Mouse (Mus musculus) limb, embryonic 12.5 days (tissue): Measurements from ENCODE around the gene Tbc1d1. TPM values are rescaled to one million over a fixed set of nuclear protein-coding genes. Genes with fewer than 3 reads are reported as not detected.
A peak's percentile ranks its signal among the peaks of the same experiment; 100 is the strongest.

Experiments
- ATAC-seq: fragments of 200-750 bp; cut with Nextera tagmentation; 2 replicates; pipeline ENCODE4 v1.8.0; 2017; ENCODE audit warnings: low read depth, moderate TSS enrichment; ENCODE audit not compliant: insufficient number of reproducible peaks, insufficient read depth, low FRiP score, low TSS enrichment
- H3K27ac ChIP-seq: fragments of 300-500 bp; sonication (generic); 2 replicates; pipeline ENCODE4 v1.5.1; 2016; ENCODE audit warnings: mild to moderate bottlenecking, moderate library complexity
- H3K27me3 ChIP-seq: fragments of 300-500 bp; sonication (generic); 2 replicates; pipeline ENCODE4 v1.6.1; 2016; ENCODE audit warnings: mild to moderate bottlenecking, moderate library complexity
- H3K36me3 ChIP-seq: fragments of 300-500 bp; sonication (generic); 2 replicates; pipeline ENCODE4 v1.6.1; 2016; ENCODE audit warnings: mild to moderate bottlenecking, moderate library complexity
- H3K4me1 ChIP-seq: fragments of 300-500 bp; sonication (generic); replicated peaks from 2 replicates; pipeline ENCODE4 v1.6.1; 2016
- H3K4me2 ChIP-seq: fragments of 300-500 bp; sonication (generic); 2 replicates; pipeline ENCODE4 v1.6.1; 2016; ENCODE audit warnings: mild to moderate bottlenecking, moderate library complexity
- H3K4me3 ChIP-seq: fragments of 300-500 bp; sonication (generic); replicated peaks from 2 replicates; pipeline ENCODE4 v1.5.1; 2016; ENCODE audit warnings: mild to moderate bottlenecking
- H3K9ac ChIP-seq: fragments of 300-500 bp; sonication (generic); replicated peaks from 2 replicates; pipeline ENCODE4 v1.6.1; 2016; ENCODE audit warnings: mild to moderate bottlenecking, moderate library complexity
- H3K9me3 ChIP-seq: fragments of 300-500 bp; sonication (generic); 2 replicates; pipeline ENCODE4 v1.6.1; 2016; ENCODE audit warnings: mild to moderate bottlenecking, moderate library complexity
- WGBS: fragments of 180-500 bp; shearing (Covaris S2); methylation state at CpG from one replicate; pipeline ENCODE4 v1.1.7; 2016; 5-methylcytosine and 5-hydroxymethylcytosine counted together
- polyA plus RNA-seq: library from polyadenylated mRNA; unstranded; fragments of >200 nt; fragmentation: Nextera tagmentation; extraction: Ambion mirVana; gene quantifications from 2 replicates; pipeline ENCODE4 v1.2.1, GENCODE M21; 2016

The Tbc1d1 gene
- polyA plus RNA-seq, 1 experiment from 2014 or later, result 32.8 TPM

GRCm38 (mm10) chr5:64228252-64228651, 72.1 kb downstream of the Tbc1d1 start:
- no peaks in the 10 kb centered on the region for H3K27me3 ChIP-seq
- 83% methylated on average over 3 of the region's 3 CpGs for WGBS
- H3K9me3 ChIP-seq, result no peaks in the 10 kb centered on the region
- no peak overlapping the region for H3K4me2 ChIP-seq
- H3K27ac ChIP-seq, result no peak overlapping the region
- no peaks in the 10 kb centered on the region for H3K36me3 ChIP-seq
- no peak for ATAC-seq
- H3K4me3 ChIP-seq, result no peak overlapping the region
- no peak overlapping the region for H3K9ac ChIP-seq
- peaks cover 18% of the 10 kb centered on the region for H3K4me1 ChIP-seq

DNA sequence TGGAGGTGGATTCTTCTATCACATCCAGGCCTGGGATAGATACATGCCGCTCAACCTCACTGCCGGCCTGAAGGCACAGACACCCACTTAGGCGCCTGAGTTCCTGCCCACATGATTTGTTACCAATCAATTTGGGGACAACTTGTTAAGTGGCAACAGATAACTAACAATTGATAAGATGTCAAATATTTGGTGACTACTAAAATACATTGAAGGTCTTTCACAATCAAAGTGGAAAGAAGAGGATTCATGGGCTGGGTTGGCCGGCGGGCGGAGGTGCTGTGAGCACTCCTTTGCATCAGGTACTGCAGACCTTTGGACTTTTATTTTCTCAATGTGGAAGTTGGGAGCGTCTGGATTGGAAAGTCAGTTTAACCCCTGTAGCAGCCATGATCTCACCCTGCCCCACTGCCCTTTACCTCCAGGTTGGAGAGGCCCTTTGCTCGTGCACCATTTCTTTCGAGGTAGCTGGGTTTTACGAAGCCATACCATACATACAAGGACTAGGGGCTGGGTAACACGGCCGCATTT, 73.3 kb downstream of the Tbc1d1 start:
- ATAC-seq, result no peak
- Histone ChIP-seq H3K36me3 (no peaks in the 10 kb centered on the region), H3K27me3 (no peaks in the 10 kb centered on the region; the same call in 1 of the 2 replicates), H3K9ac (peak overlapping the region; percentile 74), H3K9me3 (no peaks in the 10 kb centered on the region), H3K27ac (peak overlapping the region; percentile 53; the same call in 1 of the 2 replicates), H3K4me1 (peaks cover 24% of the 10 kb centered on the region), H3K4me3 (peak overlapping the region; percentile 70), H3K4me2 (peak overlapping the region; percentile 69)
- 44% methylated on average over 12 of the region's 12 CpGs for WGBS

GRCm38 (mm10) chr5:64230061-64230466, 74.0 kb downstream of the Tbc1d1 start:
- peak; percentile 95 for ATAC-seq
- under 1% methylated on average over 42 of the region's 48 CpGs for WGBS
- Histone ChIP-seq H3K9ac (peak overlapping the region; percentile 74), H3K27me3 (no peaks in the 10 kb centered on the region; the same call in 1 of the 2 replicates), H3K4me3 (peak overlapping the region; percentile 70), H3K4me1 (peaks cover 28% of the 10 kb centered on the region), H3K36me3 (no peaks in the 10 kb centered on the region), H3K27ac (peak overlapping the region; percentile 87), H3K9me3 (no peaks in the 10 kb centered on the region), H3K4me2 (peak overlapping the region; percentile 69)

DNA sequence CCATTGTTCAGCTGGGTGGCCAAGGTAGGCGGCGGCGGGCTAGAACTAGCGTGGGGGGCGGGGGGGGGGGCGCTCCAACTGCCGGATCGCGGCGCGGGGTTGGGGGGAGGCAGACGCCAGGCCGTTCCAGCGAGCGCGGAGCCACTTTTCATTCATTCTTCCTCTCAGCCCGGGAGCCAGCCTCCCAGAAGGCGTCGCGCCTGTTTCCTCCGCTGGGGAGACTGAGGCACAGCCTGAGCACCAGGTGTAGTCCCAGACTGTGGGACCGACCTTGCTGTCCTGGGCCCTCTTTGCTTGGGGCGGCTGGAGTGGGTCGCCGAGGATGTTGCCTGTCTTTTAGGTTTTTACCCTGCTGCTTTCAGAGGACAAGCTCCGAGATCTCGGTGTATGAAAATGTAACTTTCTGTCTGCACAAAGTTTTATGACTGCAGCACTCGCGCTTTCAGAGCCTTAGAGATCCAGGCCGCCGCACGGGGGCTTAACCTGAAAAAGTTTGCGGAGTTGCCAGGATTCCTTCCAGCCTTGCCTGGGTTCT, 74.5 kb downstream of the Tbc1d1 start:
- Histone ChIP-seq H3K36me3 (no peaks in the 10 kb centered on the region), H3K27ac (peak overlapping the region; percentile 87), H3K4me3 (peak overlapping the region; percentile 70), H3K4me1 (peaks cover 28% of the 10 kb centered on the region), H3K9ac (peak overlapping the region; percentile 74), H3K9me3 (no peaks in the 10 kb centered on the region), H3K27me3 (no peaks in the 10 kb centered on the region; the same call in 1 of the 2 replicates), H3K4me2 (peak overlapping the region; percentile 69)
- peak; percentile 59 for ATAC-seq
- under 1% methylated on average over 27 of the region's 33 CpGs for WGBS

DNA sequence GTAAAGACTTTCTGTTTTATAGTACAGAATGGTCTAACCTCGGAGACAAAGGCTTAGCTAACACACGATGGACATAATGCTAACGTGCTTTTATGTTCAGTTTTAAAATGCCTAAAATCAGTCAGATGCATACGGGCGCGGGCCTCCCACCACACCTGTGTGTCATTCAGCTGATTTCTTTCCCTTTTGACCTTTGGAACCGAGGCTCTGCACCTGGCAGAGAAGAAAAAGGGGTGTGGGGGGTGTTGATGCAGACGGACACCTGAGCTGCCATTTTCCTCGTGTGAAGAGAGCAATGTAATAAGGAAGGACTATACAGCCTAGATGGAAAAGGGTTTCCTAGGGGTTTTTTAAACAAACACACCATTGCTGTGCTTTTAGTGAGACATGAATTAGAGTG, 76.8 kb downstream of the Tbc1d1 start:
- H3K9me3 ChIP-seq, result no peaks in the 10 kb centered on the region
- H3K4me1 ChIP-seq, result peaks cover 28% of the 10 kb centered on the region
- ATAC-seq, result no peak
- no peaks in the 10 kb centered on the region for H3K36me3 ChIP-seq
- 64% methylated on average over 9 of the region's 9 CpGs for WGBS
- no peak overlapping the region for H3K9ac ChIP-seq
- H3K27me3 ChIP-seq, result no peaks in the 10 kb centered on the region; the same call in 1 of the 2 replicates
- no peak overlapping the region for H3K27ac ChIP-seq
- H3K4me3 ChIP-seq, result no peak overlapping the region
- no peak overlapping the region for H3K4me2 ChIP-seq

DNA sequence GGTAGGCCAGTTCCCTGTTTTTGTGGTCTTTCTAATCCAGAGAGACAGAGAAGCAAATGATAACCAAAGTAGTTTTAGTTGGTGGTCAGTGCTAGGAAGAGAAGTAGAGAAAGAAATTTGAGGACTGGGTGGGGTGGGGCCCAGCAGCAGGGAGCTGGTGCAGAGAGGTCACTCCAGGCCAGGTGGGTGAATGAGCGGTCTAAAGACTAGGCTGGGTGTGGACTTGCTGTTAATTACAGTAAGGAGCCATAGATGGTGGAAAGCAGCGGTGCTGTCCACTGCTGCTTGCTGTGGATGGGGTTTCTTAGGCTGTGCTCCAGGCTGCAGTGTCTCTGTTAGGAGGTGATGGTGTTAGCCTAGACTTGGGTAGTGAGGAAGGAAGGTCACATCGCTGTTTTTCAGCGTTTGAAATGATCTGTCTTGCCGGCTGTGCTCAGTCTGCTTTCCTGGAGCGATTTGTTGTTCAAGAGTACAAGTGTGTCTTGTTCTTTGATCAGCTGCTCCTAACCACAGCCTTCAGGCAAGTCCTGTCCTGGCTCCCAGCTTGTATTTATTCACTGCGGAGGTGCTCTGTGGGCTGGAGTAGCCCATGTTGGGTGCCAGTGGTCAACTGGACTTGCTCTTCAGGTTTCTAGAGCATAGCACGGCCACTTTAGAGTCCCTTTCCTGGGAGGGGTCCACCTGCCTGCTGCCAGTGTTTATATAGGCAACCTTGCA, 78.3 kb downstream of the Tbc1d1 start:
- WGBS, result 74% methylated on average over 8 of the region's 8 CpGs
- Histone ChIP-seq H3K9me3 (no peaks in the 10 kb centered on the region), H3K27me3 (no peaks in the 10 kb centered on the region; the same call in 1 of the 2 replicates), H3K36me3 (no peaks in the 10 kb centered on the region), H3K4me1 (peaks cover 28% of the 10 kb centered on the region), H3K4me3 (no peak overlapping the region), H3K9ac (no peak overlapping the region), H3K4me2 (no peak overlapping the region), H3K27ac (0 out of 2 replicates have a peak overlapping the region, but pooled peaks have one; percentile 7)
- no peak for ATAC-seq

DNA sequence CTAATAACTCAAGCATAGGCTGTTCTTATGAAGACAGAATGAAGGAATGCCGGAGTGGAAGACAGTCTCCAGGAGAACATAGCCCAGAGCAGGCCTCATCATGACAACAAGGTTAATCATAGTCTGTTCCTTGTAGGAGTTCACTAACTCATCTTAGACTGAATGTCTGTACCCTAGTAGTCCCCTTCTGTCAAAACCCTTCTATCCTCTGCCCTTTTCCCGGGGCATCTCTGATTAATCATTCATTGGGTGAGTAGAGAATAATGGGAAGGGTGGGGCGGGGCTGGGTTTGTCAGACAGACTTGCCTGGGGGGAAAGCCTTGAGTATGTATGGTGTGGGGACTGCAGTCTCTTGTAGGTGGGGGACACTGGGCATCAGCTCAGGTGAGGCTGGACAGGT, 79.1 kb downstream of the Tbc1d1 start:
- Histone ChIP-seq H3K4me1 (peaks cover 26% of the 10 kb centered on the region), H3K27me3 (no peaks in the 10 kb centered on the region; the same call in 1 of the 2 replicates), H3K36me3 (no peaks in the 10 kb centered on the region), H3K9ac (no peak overlapping the region), H3K9me3 (no peaks in the 10 kb centered on the region), H3K4me3 (no peak overlapping the region), H3K27ac (no peak overlapping the region), H3K4me2 (no peak overlapping the region)
- WGBS, result 92% methylated on average over 3 of the region's 3 CpGs
- ATAC-seq, result no peak

DNA sequence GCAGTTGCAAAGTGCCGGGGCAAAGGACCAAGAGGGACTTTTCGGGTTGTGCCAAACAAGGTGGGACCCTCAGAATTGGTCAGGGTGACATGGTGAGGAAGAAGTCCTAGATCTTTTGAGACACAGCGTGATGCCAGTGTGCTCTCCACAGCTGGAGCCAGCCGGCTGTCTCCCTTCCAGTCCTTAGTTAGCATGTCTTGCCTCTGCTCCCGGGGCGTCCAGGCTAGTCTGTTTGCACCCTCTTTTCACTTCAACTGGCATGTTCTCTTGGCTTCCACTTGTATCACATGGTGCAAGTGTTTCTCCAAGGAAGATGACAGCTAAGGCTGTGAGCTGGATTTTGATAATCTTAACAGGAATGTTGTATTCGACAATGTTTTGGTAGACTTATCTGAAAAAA, 80.5 kb downstream of the Tbc1d1 start:
- WGBS, result 68% methylated on average over 7 of the region's 7 CpGs
- peaks cover 21% of the 10 kb centered on the region for H3K4me1 ChIP-seq
- H3K27ac ChIP-seq, result no peak overlapping the region
- no peaks in the 10 kb centered on the region for H3K36me3 ChIP-seq
- H3K9me3 ChIP-seq, result no peaks in the 10 kb centered on the region
- ATAC-seq, result no peak
- H3K9ac ChIP-seq, result no peak overlapping the region
- H3K4me3 ChIP-seq, result no peak overlapping the region
- no peaks in the 10 kb centered on the region; the same call in 1 of the 2 replicates for H3K27me3 ChIP-seq
- H3K4me2 ChIP-seq, result no peak overlapping the region

GRCm38 (mm10) chr5:64237263-64237662, 81.2 kb downstream of the Tbc1d1 start:
- Histone ChIP-seq H3K4me3 (no peak overlapping the region), H3K27me3 (no peaks in the 10 kb centered on the region; the same call in 1 of the 2 replicates), H3K4me2 (no peak overlapping the region), H3K4me1 (peaks cover 16% of the 10 kb centered on the region), H3K9ac (no peak overlapping the region), H3K36me3 (no peaks in the 10 kb centered on the region), H3K27ac (no peak overlapping the region), H3K9me3 (no peaks in the 10 kb centered on the region)
- 25% methylated on average over 1 of the region's 1 CpGs for WGBS
- ATAC-seq, result no peak

DNA sequence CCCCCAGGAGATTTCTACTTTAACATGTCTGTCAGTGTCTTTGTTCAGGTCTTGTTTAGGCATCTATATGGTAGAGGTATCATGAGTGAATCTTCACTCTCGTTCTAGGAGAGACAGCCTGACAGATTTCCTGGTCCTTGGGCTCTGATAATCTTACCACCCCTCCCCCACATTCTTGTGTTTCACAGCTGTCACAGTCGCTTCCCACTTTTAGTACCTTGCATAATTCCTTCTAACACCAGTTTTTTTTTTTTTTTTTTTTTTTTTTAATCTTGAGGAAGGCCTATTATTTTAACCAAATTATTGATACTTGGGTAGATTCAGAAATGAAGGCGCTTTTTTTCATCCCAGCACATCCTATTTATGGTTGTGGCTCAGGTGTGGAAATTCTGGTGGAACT, 81.6 kb downstream of the Tbc1d1 start:
- Histone ChIP-seq H3K27me3 (no peaks in the 10 kb centered on the region; the same call in 1 of the 2 replicates), H3K9ac (no peak overlapping the region), H3K36me3 (no peaks in the 10 kb centered on the region), H3K4me3 (no peak overlapping the region), H3K27ac (no peak overlapping the region), H3K9me3 (no peaks in the 10 kb centered on the region), H3K4me2 (no peak overlapping the region), H3K4me1 (peaks cover 15% of the 10 kb centered on the region)
- no peak for ATAC-seq
- 56% methylated on average over 3 of the region's 3 CpGs for WGBS

DNA sequence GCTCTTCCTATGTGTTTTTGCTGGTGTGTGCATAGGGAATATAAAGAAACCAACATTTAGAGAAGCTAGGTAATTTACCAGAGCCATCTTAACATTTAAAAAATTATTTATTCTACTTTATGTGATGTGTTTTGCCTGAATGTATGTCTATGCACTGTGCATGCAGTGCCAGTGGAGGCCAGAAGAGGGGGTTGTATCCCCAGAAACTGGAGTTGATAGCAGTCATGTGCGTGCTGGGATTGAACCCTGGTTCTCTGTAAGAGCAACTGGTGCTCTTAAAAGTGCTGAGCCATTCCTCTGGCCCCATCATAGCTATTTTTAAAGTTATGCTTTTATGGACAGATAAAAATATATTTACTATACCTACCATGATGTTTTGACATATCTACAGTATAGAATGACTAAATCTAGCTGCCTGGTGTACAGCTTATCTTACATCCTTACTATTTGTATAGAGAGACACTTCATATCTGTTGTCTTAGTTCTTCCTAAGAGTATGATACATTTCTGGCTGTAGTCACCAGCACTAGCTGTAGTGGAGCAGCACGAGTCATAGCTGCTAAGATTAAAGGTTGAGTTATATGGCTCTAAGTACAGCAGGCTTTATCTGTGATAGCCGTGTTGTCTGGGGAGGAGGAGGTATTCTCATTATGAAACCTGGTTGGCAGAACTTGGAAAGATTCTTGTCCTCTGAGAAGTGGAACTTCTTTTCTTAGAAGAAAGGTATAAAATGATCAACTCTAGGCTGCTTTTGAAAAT, 83.0 kb downstream of the Tbc1d1 start:
- WGBS, result 82% methylated on average over 3 of the region's 3 CpGs
- H3K9ac ChIP-seq, result no peak overlapping the region

More for the DNA sequence above, 83.0 kb downstream of the Tbc1d1 start:
- peaks cover 20% of the 10 kb centered on the region for H3K4me1 ChIP-seq
- H3K9me3 ChIP-seq, result no peaks in the 10 kb centered on the region
- H3K4me3 ChIP-seq, result no peak overlapping the region
- H3K27ac ChIP-seq, result no peak overlapping the region
- H3K36me3 ChIP-seq, result no peaks in the 10 kb centered on the region
- ATAC-seq, result no peak
- no peak overlapping the region for H3K4me2 ChIP-seq
- no peaks in the 10 kb centered on the region; the same call in 1 of the 2 replicates for H3K27me3 ChIP-seq
